Mouse (Mus musculus): ENCODE data around the gene Kank1. TPM values are rescaled to one million over a fixed set of nuclear protein-coding genes. Genes with fewer than 3 reads are reported as not detected.

Kank1 gene
- polyA plus RNA-seq, 1 experiment, result not detected

DNA sequence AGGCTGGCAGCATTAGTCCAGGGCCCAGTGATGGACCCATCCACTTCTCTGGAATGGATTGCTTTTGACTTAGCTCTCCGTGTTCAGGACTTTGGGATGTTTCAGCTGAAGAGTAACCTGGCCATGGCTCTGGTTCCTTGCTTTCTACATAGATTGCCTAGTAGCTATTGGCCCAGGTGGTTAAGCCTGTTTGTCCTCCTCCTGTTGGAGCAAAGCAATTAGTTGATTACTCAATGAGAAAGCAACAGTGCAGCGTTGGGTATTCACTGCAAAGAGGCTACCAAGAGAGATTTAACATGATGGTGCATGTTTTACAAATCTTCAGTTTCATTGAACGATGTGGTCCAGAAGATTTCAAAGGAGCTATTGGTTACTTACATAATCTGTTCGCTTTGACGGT, 186.6 kb downstream of the Kank1 start:
- Histone ChIP-seq H3K4me3 (ENCODE audit: insufficient read depth, low read depth, low read length) (no peak overlapping the region), H3K27ac (ENCODE audit: insufficient read depth, low read depth, low read length) (no peak overlapping the region), H3K4me1 (ENCODE audit: control insufficient read depth, insufficient read depth, low read length) (peaks cover 7% of the 10 kb centered on the region; the same call in 1 of the 2 replicates)
- TF ChIP-seq POLR2A (IDR thresholded peaks at IDR 0.05; ENCODE audit: insufficient read depth, low read depth, low read length), result no peak
- TF ChIP-seq CTCF (IDR thresholded peaks at IDR 0.05; ENCODE audit: insufficient read depth, low read depth, low read length), result no peak
- 93% methylated on average over 5 of the region's 5 CpGs for WGBS

GRCm38 (mm10) chr19:25426431-25426830, 189.7 kb downstream of the Kank1 start:
- no peak overlapping the region for H3K4me3 ChIP-seq (ENCODE audit: insufficient read depth, low read depth, low read length)
- peaks cover 8% of the 10 kb centered on the region; the same call in 1 of the 2 replicates for H3K4me1 ChIP-seq (ENCODE audit: control insufficient read depth, insufficient read depth, low read length)
- no peak for TF ChIP-seq POLR2A (IDR thresholded peaks at IDR 0.05; ENCODE audit: insufficient read depth, low read depth, low read length)
- no peak for TF ChIP-seq CTCF (IDR thresholded peaks at IDR 0.05; ENCODE audit: insufficient read depth, low read depth, low read length)
- no peak overlapping the region for H3K27ac ChIP-seq (ENCODE audit: insufficient read depth, low read depth, low read length)
- WGBS, result 83% methylated on average over 5 of the region's 5 CpGs

- 91% methylated on average over 17 of the region's 17 CpGs for WGBS
- TF ChIP-seq CTCF (IDR thresholded peaks at IDR 0.05; ENCODE audit: insufficient read depth, low read depth, low read length) (no peak), POLR2A (IDR thresholded peaks at IDR 0.05; ENCODE audit: insufficient read depth, low read depth, low read length) (no peak)
- H3K27ac ChIP-seq (ENCODE audit: insufficient read depth, low read depth, low read length), result no peak overlapping the region
- H3K4me3 ChIP-seq (ENCODE audit: insufficient read depth, low read depth, low read length), result no peak overlapping the region
- peaks cover 8% of the 10 kb centered on the region; the same call in 1 of the 2 replicates for H3K4me1 ChIP-seq (ENCODE audit: control insufficient read depth, insufficient read depth, low read length)
Observed at GRCm38 (mm10) chr19:25427886-25428285, 191.1 kb downstream of the Kank1 start.

GRCm38 (mm10) chr19:25428338-25428962, 191.7 kb downstream of the Kank1 start:
- no peak for TF ChIP-seq CTCF (IDR thresholded peaks at IDR 0.05; ENCODE audit: insufficient read depth, low read depth, low read length)
- TF ChIP-seq POLR2A (IDR thresholded peaks at IDR 0.05; ENCODE audit: insufficient read depth, low read depth, low read length), result no peak
- Histone ChIP-seq H3K4me3 (ENCODE audit: insufficient read depth, low read depth, low read length) (no peak overlapping the region), H3K4me1 (ENCODE audit: control insufficient read depth, insufficient read depth, low read length) (peaks cover 8% of the 10 kb centered on the region; the same call in 1 of the 2 replicates), H3K27ac (ENCODE audit: insufficient read depth, low read depth, low read length) (no peak overlapping the region)
- WGBS, result 78% methylated on average over 13 of the region's 13 CpGs

DNA sequence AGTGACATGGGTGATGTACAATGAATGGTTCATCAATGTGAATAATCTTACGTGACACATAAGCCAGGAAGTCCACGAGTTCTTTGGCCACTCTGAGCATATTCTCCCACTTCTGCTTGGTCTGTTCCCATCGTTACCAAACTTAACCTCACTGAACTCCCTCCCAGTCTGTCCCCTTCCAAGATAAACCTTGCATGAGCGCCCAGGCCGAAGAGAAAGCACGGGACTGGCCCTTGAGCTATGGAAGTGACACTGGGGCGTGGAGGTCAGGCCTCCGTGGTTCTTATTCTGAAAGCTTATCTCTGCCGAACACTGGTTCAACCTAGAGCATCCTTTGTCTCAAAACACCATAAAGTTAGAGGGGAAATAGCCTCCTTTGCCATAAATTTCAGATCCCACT, 194.7 kb downstream of the Kank1 start:
- H3K27ac ChIP-seq (ENCODE audit: insufficient read depth, low read depth, low read length), result no peak overlapping the region
- TF ChIP-seq CTCF (IDR thresholded peaks at IDR 0.05; ENCODE audit: insufficient read depth, low read depth, low read length), result no peak
- no peak for TF ChIP-seq POLR2A (IDR thresholded peaks at IDR 0.05; ENCODE audit: insufficient read depth, low read depth, low read length)
- H3K4me3 ChIP-seq (ENCODE audit: insufficient read depth, low read depth, low read length), result no peak overlapping the region
- 90% methylated on average over 9 of the region's 9 CpGs for WGBS
- H3K4me1 ChIP-seq (ENCODE audit: control insufficient read depth, insufficient read depth, low read length), result peaks cover 8% of the 10 kb centered on the region; the same call in 1 of the 2 replicates

DNA sequence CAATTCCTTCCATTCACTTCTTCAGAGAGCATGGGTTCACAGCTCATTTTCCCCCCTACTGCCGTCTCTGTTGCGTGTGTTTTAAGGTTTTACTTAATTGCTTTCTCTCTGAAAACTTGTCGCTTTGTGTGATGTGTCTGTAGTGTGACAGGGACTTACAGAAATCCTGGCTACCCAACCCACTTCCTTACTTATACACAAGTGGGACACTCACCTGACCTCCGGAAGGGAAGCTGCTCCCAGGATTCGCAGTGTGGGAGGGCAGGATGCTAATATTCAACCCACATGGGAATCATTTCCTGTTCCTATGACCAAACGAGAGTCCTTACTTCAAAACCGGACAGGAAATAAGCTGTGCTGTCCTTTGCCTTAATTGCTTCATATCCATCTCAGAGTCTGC, 195.1 kb downstream of the Kank1 start:
- TF ChIP-seq CTCF (IDR thresholded peaks at IDR 0.05; ENCODE audit: insufficient read depth, low read depth, low read length), result no peak
- TF ChIP-seq POLR2A (IDR thresholded peaks at IDR 0.05; ENCODE audit: insufficient read depth, low read depth, low read length), result no peak
- no peak overlapping the region for H3K27ac ChIP-seq (ENCODE audit: insufficient read depth, low read depth, low read length)
- H3K4me1 ChIP-seq (ENCODE audit: control insufficient read depth, insufficient read depth, low read length), result peaks cover 8% of the 10 kb centered on the region; the same call in 1 of the 2 replicates
- no peak overlapping the region for H3K4me3 ChIP-seq (ENCODE audit: insufficient read depth, low read depth, low read length)
- WGBS, result 91% methylated on average over 7 of the region's 7 CpGs

- no peak for TF ChIP-seq POLR2A (IDR thresholded peaks at IDR 0.05; ENCODE audit: insufficient read depth, low read depth, low read length)
- no peak for TF ChIP-seq CTCF (IDR thresholded peaks at IDR 0.05; ENCODE audit: insufficient read depth, low read depth, low read length)
- Histone ChIP-seq H3K4me3 (ENCODE audit: insufficient read depth, low read depth, low read length) (no peak overlapping the region), H3K27ac (ENCODE audit: insufficient read depth, low read depth, low read length) (no peak overlapping the region), H3K4me1 (ENCODE audit: control insufficient read depth, insufficient read depth, low read length) (peaks cover 5% of the 10 kb centered on the region; the same call in 1 of the 2 replicates)
- 85% methylated on average over 7 of the region's 7 CpGs for whole genome bisulfite sequencing
Observed at GRCm38 (mm10) chr19:25433169-25433690, 196.5 kb downstream of the Kank1 start.

GRCm38 (mm10) chr19:25434345-25434744, 197.6 kb downstream of the Kank1 start:
- TF ChIP-seq POLR2A (IDR thresholded peaks at IDR 0.05; ENCODE audit: insufficient read depth, low read depth, low read length) (no peak), CTCF (IDR thresholded peaks at IDR 0.05; ENCODE audit: insufficient read depth, low read depth, low read length) (no peak)
- Histone ChIP-seq H3K27ac (ENCODE audit: insufficient read depth, low read depth, low read length) (no peak overlapping the region), H3K4me3 (ENCODE audit: insufficient read depth, low read depth, low read length) (no peak overlapping the region), H3K4me1 (ENCODE audit: control insufficient read depth, insufficient read depth, low read length) (no peaks in the 10 kb centered on the region; the same call in 1 of the 2 replicates)
- 91% methylated on average over 7 of the region's 7 CpGs for WGBS

DNA sequence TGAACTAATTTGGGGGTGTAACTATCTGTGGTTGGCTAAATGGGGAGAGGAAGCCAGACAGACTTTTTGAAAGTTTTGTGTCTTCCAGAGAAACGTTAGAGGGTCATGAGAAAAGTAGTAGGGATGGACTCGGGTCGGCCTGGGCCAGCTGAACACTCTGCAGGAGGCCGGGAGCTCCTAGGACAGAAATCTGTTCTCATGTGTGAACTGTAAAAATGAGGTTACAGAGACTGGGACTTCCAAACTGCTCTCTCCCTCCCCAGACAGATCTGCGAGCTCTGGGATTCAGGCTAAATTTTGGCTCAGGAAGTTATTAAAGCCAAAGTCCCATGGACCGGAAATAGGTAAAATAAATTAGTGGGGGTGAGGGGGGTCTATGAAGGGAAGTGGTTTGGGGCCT, 198.0 kb downstream of the Kank1 start:
- no peaks in the 10 kb centered on the region; the same call in 1 of the 2 replicates for H3K4me1 ChIP-seq (ENCODE audit: control insufficient read depth, insufficient read depth, low read length)
- no peak for TF ChIP-seq POLR2A (IDR thresholded peaks at IDR 0.05; ENCODE audit: insufficient read depth, low read depth, low read length)
- no peak for TF ChIP-seq CTCF (IDR thresholded peaks at IDR 0.05; ENCODE audit: insufficient read depth, low read depth, low read length)
- WGBS, result 84% methylated on average over 6 of the region's 6 CpGs
- H3K27ac ChIP-seq (ENCODE audit: insufficient read depth, low read depth, low read length), result no peak overlapping the region
- no peak overlapping the region for H3K4me3 ChIP-seq (ENCODE audit: insufficient read depth, low read depth, low read length)

Data from olfactory bulb, adult 2 months (tissue).